Mouse (Mus musculus): ENCODE data around the gene Lman2l. TPM values are rescaled to one million over a fixed set of nuclear protein-coding genes. Genes with fewer than 3 reads are reported as not detected.

The Lman2l gene
- polyA plus RNA-seq, 1 experiment = 17.6 TPM

DNA sequence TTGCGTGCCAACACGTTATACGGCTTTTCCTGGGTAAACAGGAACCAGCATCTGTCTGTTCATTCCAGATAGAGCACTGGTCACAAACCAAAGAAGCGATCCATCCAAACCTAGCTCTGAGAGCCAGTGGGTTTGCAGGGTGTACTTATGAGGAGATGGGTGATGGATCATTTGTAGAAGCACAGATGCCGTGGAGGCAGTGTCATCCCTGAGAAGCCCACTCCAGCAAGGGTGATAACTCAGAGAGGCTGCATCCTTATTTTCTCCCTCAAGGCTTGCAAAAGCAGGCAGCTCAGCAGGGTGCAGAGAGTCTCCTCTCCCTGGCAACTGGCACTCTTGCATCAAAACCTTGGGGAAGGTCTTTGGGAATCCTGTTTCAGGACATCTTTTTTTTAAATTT, 13.1 kb upstream of the Lman2l start:
- DNase-seq (ENCODE audit: low spot score) = no peak

- DNase-seq (ENCODE audit: low spot score) = no peak
Observed at GRCm38 (mm10) chr1:36457388-36458014, 12.4 kb upstream of the Lman2l start.

DNA sequence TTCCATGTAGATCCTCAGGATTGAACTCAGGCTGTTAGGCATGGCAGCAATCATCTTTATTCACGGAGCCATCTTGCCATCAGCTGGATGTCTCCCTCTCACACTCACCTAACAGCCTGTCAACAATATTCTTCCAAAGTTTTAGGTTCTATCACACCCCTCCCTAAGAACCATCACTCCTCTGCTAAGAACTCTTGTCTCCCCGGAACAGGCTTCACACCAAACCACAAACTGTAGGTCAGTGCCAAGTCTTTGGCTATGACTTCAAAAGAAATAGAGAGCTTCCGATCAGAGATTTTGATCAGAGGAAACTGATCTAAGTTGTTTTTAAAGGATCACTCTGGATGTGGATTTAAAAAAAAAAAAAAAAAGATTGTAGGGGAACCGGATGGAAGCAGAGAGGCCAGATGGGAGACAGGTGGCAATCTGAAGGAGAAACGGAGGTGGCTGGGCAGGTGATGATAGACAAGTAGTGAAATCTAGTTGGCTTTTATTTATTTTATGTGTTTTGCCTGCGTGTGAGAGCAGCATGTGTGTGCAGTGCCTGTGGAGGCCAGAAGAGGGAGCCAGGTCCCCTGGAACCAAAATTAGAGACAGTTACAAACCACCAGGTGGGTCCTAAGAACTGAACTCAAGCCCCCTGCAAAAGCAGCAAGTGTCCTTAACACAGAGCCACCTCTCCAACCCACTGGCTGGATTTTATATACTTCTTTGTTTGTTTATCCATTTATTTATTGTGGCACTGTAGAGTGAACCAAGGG, 9.2 kb upstream of the Lman2l start:
- no peak for DNase-seq (ENCODE audit: low spot score)

DNA sequence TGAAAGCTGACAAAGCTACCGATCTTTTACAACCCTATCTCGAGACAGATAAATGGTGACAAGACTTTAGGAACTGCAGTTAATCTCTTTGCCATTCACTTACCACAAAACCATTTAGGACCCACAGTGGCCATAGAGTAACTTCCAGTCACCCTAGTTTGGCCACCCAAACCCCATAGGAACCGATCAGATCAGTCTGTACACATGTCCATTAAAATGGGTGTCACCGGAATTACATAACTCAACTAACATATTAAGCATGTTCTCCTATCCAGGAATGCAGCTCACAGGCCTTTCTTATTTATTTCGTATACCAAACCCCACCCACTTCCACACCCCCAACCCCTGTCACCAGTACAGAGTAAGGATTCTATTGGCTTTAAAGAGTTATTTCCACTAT, 1.8 kb upstream of the Lman2l start:
- DNase-seq (ENCODE audit: low spot score) = no peak

DNA sequence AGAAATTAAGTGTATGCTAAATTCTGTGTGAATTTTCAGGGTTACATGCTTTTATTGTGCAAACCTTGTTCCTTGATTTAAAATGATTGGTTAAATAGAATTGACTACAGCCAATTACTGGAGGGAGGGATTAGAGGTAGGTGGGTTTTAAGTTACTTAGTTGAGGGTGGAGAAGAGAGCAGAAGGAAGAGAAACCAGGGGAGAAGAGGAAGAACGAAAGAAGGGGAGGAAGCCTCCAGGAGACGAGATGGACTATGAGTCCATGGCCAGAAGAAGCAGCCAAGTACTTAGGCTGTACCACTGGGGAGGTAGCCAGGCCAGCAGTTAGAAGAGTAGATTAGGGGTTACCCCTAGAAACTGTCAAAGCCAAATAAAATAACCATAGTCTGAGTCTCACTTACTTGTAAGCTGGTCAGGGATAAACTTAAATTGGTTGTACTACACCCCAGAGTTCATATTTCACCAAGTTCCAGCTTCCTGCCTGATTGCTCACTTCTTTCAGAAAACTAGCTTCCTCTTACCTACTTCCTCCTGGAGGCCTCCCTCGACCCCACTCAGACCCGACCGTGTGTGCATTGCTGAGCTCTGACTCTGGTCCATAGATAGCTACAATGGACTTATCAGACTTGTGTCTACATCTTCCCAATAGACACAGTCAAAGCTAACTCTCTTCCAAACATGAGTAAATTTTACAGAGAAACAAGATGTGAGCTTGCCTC, 1.2 kb upstream of the Lman2l start:
- no peak for DNase-seq (ENCODE audit: low spot score)

- DNase-seq (ENCODE audit: low spot score) = no peak
Observed at GRCm38 (mm10) chr1:36445508-36445907, 437 bp upstream of the Lman2l start.

GRCm38 (mm10) chr1:36441101-36441500, 4.0 kb downstream of the Lman2l start:
- DNase-seq (ENCODE audit: low spot score) = no peak

DNA sequence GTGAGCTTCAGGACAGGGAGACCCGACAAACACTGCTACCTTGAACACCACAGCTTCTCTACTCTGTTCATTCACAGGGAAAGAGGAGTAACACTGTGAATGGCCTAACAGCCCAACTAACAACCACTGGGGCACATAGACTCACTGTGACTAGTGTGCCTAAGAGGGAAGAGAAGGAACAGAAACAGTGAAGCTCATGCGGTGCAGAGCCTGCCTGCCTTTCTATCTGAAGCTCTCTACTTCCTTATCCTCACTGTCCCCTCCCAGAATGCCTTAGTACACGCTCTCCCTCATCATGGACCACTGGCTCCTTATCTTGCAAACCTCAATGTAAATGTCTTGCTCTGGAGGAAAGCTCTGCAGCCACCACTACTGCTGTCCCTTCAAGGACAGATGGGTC, 7.8 kb downstream of the Lman2l start:
- no peak for DNase-seq (ENCODE audit: low spot score)

GRCm38 (mm10) chr1:36436515-36436914, 8.6 kb downstream of the Lman2l start:
- no peak for DNase-seq (ENCODE audit: low spot score)

DNA sequence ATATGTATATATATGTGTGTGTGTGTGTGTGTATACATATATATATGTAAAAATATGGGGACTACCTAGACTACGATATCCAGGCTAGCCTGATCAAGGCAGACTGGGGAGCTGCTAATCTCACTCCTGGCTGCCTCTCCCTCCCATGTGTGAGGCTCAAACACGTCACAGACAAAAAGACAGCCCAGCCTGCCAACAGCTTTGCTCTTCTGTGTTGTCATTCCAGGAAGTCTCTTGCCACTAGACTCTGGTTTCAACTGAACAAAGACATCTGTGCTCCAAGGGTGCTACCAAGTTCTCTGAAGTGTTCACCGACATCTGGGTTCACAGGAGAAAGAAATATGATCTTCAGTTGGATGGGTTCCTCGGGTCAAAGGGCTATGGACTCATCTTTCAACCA, 10.0 kb downstream of the Lman2l start:
- no peak for DNase-seq (ENCODE audit: low spot score)

DNA sequence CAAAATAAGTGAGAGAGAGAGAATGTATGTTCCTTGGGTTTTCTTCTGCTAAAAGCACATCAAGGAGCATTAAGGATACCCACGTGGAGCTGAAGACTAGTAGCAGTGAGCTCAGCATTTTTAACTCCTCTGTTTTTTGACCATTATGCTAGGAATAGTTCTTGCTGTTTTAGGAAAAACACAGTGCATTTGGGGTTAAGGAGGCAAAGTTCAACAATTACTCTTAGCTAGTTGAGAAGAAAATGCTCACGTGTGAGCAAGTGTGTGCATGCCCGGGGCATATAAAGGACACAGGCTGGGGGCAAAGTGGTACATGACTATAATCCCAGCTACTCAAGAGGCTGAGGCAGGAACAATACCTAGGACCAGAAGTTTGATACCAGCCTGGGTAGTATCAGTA, 11.5 kb downstream of the Lman2l start:
- DNase-seq (ENCODE audit: low spot score) = no peak

DNA sequence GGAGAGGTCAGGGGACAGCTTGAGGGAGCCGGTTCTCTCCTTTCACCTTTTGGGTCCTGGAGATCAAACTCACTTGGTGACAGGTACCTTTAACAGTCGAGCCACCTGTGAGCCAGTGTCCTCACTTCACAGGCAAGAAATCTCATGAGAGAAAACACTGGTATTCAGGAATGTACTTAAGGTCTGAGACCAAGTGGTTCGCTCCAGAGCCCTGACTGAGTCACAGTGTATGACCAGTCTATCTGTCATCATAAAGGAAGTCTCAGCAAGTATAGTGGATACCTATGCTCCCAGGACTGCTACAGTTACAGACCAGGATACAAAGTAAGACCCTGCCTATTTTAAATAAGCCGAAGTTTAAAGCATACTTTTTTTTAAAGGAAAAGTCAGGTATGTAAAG, 12.1 kb downstream of the Lman2l start:
- DNase-seq (ENCODE audit: low spot score) = no peak

DNA sequence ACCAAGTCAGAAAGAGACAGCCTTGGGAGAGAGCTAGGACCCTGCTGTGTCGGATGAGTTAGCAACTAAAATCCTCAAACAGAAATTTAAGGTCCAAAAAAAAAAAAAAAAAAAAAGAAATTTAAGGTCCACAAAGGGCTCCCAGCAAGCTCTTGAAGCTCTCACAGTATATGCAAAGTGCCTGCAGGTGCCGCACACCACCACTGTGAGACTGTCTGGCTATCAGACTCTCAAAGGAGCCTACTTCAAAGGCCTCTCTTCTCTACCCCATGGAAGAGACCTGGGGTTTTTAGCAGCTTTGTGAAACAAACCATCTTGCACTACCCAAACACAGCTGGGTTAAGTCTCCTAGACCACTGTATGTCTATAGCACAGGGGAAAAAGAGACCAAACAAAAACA, 15.6 kb downstream of the Lman2l start:
- no peak for DNase-seq (ENCODE audit: low spot score)

- DNase-seq (ENCODE audit: low spot score) = no peak
Observed at GRCm38 (mm10) chr1:36404531-36404930, 40.5 kb downstream of the Lman2l start.

DNA sequence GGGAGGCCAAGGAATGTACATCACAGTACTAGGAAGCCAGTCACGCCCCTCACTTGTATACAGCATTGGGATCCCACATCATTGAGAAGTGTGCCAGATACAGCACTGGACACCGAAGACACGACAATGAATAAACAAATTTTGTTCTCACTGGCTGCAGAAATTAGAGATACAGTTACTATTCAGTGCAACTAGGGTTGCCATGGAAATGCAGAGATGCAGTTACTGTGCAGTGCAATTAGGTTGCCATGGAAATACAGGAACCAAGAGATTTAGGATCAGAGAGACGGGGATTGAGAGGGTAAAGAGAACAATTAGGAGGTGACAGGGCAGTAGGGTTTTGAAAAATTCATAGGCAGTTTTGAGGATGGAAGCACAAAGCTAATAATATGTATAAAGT, 43.6 kb downstream of the Lman2l start:
- no peak for DNase-seq (ENCODE audit: low spot score)

GRCm38 (mm10) chr1:36397041-36397440, 48.0 kb downstream of the Lman2l start:
- no peak for DNase-seq (ENCODE audit: low spot score)

DNA sequence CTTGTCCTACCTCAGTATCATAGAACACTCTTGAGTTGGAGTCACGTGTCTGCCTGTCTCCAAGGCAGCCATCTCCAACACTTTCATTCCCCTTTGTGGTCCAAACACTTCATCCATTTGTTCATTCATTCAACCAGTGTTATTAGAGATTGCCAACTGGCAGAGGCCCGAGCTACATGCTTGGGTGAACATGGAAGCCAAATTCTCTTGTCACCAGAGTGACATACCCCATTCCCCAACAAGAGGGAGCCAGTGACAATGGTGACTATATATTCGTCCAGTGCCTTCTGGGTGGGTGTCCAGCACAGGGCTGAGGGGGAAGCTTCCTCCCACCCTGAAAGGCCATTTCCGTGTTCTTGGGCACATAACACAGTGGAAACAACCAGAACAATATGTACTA, 65.5 kb downstream of the Lman2l start:
- DNase-seq (ENCODE audit: low spot score) = no peak

DNA sequence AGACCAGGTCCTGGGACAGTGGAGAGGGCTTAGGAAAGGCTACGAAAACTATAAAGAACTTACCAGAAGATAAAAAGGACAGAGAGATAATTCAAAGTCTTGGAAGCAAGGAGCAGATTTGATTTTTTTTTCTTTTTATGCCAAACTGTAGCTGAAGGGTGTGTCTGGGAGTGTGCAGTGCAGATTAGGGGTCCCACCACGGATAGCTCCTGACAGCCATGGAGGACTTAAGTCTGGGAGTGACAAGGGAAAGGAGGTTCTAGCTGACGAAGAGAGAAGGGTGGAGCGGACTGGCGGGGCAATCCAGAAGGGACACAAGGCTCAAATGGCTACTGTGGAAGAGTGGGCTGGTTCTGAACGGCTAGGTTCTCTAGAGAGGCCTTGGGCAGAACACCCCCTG, 66.2 kb downstream of the Lman2l start:
- no peak for DNase-seq (ENCODE audit: low spot score)

DNA sequence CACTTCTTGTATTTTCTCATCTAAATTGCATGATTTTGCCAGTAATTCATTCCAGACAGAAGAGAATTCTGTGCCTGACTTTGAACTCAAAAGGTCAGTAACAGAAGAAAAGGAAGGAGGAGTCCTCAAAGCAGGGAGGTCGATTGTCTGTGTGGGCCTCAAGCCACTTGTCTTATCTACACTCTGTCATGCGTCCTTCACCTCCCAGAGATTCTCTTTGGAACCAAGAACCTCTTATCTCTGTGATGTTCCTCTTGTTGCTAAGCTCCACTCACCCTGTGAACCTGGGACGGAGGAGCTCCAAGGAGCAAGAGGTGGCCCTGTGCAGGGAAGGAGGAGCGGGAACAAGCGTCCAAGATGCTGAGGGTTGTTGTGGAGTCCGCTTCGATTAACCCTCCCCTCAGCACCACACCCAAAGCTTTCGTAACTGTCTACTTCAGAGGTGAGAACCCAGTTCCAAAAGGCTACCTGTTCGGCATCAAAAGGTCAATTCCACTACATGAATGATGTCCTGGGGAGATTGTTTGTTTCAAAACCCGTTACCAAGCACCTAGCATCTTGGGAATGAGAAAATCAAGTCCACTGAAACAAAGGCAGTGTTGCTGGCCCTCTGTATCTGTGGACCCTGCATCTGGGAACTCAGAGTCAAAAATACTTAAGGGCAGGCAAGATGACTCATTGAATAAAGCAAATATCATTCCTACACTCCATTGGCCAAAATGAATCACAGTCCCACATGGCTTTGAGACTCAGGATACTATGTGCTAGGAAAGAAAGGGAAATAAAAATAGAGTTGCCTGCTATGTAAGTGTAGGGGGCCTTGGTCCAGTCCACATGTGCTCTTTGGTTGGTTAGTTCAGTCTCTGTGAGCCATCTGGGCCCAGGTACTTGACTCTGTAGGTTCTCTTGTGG, 72.9 kb downstream of the Lman2l start, which contains the start of gene Fer1l5:
TSS of gene Fer1l5 (plus strand) at position 358 of the 912 bp plus-strand sequence.
- no peak for DNase-seq (ENCODE audit: low spot score)

GRCm38 (mm10) chr1:36370918-36371317, 74.2 kb downstream of the Lman2l start:
- no peak for DNase-seq (ENCODE audit: low spot score)
